Mouse (Mus musculus): ENCODE measurements around the gene Klk1b9. TPM values are rescaled to one million over a fixed set of nuclear protein-coding genes. Genes with fewer than 3 reads are reported as not detected.

Klk1b9 gene
- total RNA-seq, 2 experiments from 2014 or later, result not detected

Other genes starting within 250 kb of the Klk1b9 start
- gene Klk12, start 207.2 kb upstream of the Klk1b9 start, total RNA-seq (2021), result not detected
- not detected for gene Klk11, start 201.5 kb upstream of the Klk1b9 start, total RNA-seq (2021)
- 1 to 10 TPM; 1.2 to 1.5 TPM for gene Klk10, start 195.0 kb upstream of the Klk1b9 start, total RNA-seq (2021)
- gene Klk9, start 184.2 kb upstream of the Klk1b9 start, total RNA-seq (2021), result not detected
- 10 to 100 TPM; 22.3 to 27.7 TPM for gene Klk8, start 178.5 kb upstream of the Klk1b9 start, total RNA-seq (2021)
- gene Klk7, start 164.8 kb upstream of the Klk1b9 start, total RNA-seq (2021), result under 1 TPM; 0.32 to 0.33 TPM
- 1 to 10 TPM in 1 of 2 experiments, under 1 TPM in 1; 0.89 to 1.0 TPM for gene Klk6, start 151.6 kb upstream of the Klk1b9 start, total RNA-seq (2021)
- gene Klk5, start 134.1 kb upstream of the Klk1b9 start, total RNA-seq (2021), result not detected
- gene Klk4, start 94.9 kb upstream of the Klk1b9 start, total RNA-seq (2021), result not detected
- gene Klk15, start 42.3 kb upstream of the Klk1b9 start, total RNA-seq (2021), result not detected
- gene Klk1b8, start 25.4 kb upstream of the Klk1b9 start, total RNA-seq (2021), result not detected
- gene Klk1b1, start 9.3 kb upstream of the Klk1b9 start, total RNA-seq (2021), result not detected
- not detected for gene Klk1b11, start 19.8 kb downstream of the Klk1b9 start, total RNA-seq (2021)
- not detected for gene Klk1b26, start 36.1 kb downstream of the Klk1b9 start, total RNA-seq (2021)
- not detected for gene Klk1b27, start 76.2 kb downstream of the Klk1b9 start, total RNA-seq (2021)
- gene Klk1b21, start 126.3 kb downstream of the Klk1b9 start, total RNA-seq (2021), result not detected
- gene Klk1b22, start 136.6 kb downstream of the Klk1b9 start, total RNA-seq (2021), result not detected
- gene Klk1b16, start 160.7 kb downstream of the Klk1b9 start, total RNA-seq (2021), result not detected
- not detected for gene Klk1b24, start 212.2 kb downstream of the Klk1b9 start, total RNA-seq (2021)
- gene Klk1b3, start 222.1 kb downstream of the Klk1b9 start, total RNA-seq (2021), result not detected
- gene Klk1b4, start 231.4 kb downstream of the Klk1b9 start, total RNA-seq (2021), result not detected
- not detected for gene Klk1b5, start 239.9 kb downstream of the Klk1b9 start, total RNA-seq (2021)
- not detected for gene Klk1, start 249.3 kb downstream of the Klk1b9 start, total RNA-seq (2021)

Measured in layer of hippocampus, adult 18-20 months (tissue).